Mouse (Mus musculus): ENCODE measurements around the gene Vmac. TPM values are rescaled to one million over a fixed set of nuclear protein-coding genes. Genes with fewer than 3 reads are reported as not detected.
A peak's percentile ranks its signal among the peaks of the same experiment; 100 is the strongest.

The Vmac gene
- polyA plus RNA-seq, 1 experiment from 2014 or later, result 3.3 TPM

DNA sequence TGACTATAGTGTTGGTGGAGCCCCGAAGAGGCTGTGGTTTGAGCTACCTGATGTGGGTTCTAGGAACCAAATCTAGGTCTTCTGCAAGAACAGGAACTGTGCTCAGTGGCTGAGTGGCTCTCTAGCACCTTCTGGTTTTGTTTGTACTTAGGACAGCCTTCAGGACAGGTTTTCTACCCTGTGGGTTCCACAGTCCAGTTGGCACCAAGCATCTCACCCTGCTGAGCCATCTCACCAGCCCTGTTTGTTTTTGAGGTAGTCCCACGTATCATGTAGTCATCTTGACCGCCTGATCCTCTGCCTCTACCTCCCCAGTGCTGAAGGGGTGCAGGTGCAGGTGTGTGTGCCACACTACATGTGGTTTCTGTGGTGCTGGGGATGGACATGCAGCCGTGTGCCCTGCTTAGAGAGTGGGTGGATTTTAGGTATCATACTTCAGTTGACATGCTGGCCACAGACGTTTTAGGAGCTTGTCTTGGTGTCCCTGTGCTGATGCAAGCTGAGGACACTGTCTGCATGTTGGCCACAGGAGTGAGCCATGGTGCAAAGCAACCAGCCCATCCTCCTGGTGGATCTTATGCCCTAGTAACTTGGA lies 34.2 kb downstream of the Vmac start:
- no peak overlapping the region for H3K9ac ChIP-seq (replicated peaks)
- peaks cover 13% of the 10 kb centered on the region for H3K4me1 ChIP-seq (ENCODE audit: insufficient read depth)

DNA sequence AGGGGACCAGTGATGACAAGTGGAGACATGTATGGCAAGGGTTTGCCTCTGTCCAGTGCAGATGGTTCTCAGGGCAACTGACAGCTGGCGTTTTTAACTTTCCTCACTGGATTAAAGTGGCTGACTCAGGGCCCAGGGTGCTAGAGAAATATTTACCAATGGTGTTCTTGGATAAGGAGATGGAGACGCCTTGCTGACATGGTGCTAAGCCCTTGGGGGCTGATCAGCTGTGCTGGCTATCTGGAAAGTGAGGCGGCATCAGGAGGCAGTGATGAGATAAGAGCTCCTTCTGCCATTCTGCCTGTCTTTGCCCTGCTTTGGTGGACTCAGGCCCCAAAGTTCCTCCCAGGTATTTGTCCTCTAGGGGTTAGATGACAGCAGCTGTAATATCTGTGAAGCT lies 34.9 kb downstream of the Vmac start:
- Histone ChIP-seq H3K27me3 (ENCODE audit: insufficient read depth, low read length) (no peaks in the 10 kb centered on the region), H3K9ac (replicated peaks) (no peak overlapping the region), H3K4me3 (ENCODE audit: low read depth, low read length) (no peak overlapping the region), H3K9me3 (ENCODE audit: low read length) (no peaks in the 10 kb centered on the region), H3K4me2 (ENCODE audit: low read depth, low read length) (peak overlapping the region; percentile 32; the same call in 1 of the 2 replicates), H3K27ac (ENCODE audit: low read depth) (no peak overlapping the region), H3K36me3 (replicated peaks; ENCODE audit: insufficient read depth, low read length) (peaks cover 50% of the 10 kb centered on the region), H3K4me1 (ENCODE audit: insufficient read depth) (peaks cover 9% of the 10 kb centered on the region; the same call in 1 of the 2 replicates)
- TF ChIP-seq EP300 (IDR thresholded peaks at IDR 0.05; ENCODE audit: low read depth) (peak; percentile 80), CTCF (IDR thresholded peaks at IDR 0.05; ENCODE audit: low read depth) (no peak)
- 42% methylated on average over 3 of the region's 3 CpGs for WGBS (ENCODE audit: insufficient replicate concordance)
- ATAC-seq (peak; percentile 59), DNase-seq (no peak)

More for the DNA sequence above, 34.2 kb downstream of the Vmac start:
- H3K36me3 ChIP-seq (replicated peaks; ENCODE audit: insufficient read depth, low read length), result peaks cover 50% of the 10 kb centered on the region
- 74% methylated on average over 5 of the region's 5 CpGs for WGBS (ENCODE audit: insufficient replicate concordance)
- H3K27ac ChIP-seq (ENCODE audit: low read depth), result no peak overlapping the region
- DNase-seq, result no peak
- H3K9me3 ChIP-seq (ENCODE audit: low read length), result no peaks in the 10 kb centered on the region
- no peak overlapping the region for H3K4me3 ChIP-seq (ENCODE audit: low read depth, low read length)
- no peak overlapping the region for H3K4me2 ChIP-seq (ENCODE audit: low read depth, low read length)
- H3K27me3 ChIP-seq (ENCODE audit: insufficient read depth, low read length), result no peaks in the 10 kb centered on the region
- TF ChIP-seq CTCF (IDR thresholded peaks at IDR 0.05; ENCODE audit: low read depth), result no peak
- TF ChIP-seq EP300 (IDR thresholded peaks at IDR 0.05; ENCODE audit: low read depth), result no peak
- no peak for ATAC-seq

DNA sequence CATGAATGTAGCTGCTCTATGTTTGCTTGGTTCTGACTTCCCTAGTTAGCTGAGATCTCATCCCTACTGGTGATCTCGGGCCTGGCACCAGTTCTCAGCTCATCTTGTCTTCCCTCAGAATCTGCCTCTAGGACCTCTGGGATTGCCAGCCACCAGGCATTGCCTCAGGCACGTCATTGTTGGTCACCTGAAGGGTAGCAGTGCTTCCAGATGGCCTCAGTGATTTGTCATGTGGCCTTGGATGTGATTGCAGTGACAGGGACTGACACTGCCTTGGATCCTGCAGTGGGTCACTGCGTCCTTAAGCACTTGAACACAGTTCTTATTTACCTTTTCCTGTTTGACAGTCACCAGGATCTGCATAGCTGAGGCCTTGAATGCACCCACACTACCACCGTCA lies 36.0 kb downstream of the Vmac start:
- Histone ChIP-seq H3K9me3 (ENCODE audit: low read length) (no peaks in the 10 kb centered on the region), H3K27ac (ENCODE audit: low read depth) (no peak overlapping the region), H3K4me1 (ENCODE audit: insufficient read depth) (peaks cover 3% of the 10 kb centered on the region; the same call in 1 of the 2 replicates), H3K36me3 (replicated peaks; ENCODE audit: insufficient read depth, low read length) (peaks cover 47% of the 10 kb centered on the region), H3K4me2 (ENCODE audit: low read depth, low read length) (no peak overlapping the region), H3K27me3 (ENCODE audit: insufficient read depth, low read length) (no peaks in the 10 kb centered on the region), H3K4me3 (ENCODE audit: low read depth, low read length) (no peak overlapping the region), H3K9ac (replicated peaks) (no peak overlapping the region)
- no peak for TF ChIP-seq CTCF (IDR thresholded peaks at IDR 0.05; ENCODE audit: low read depth)
- 71% methylated on average over 4 of the region's 4 CpGs for WGBS (ENCODE audit: insufficient replicate concordance)
- ATAC-seq (no peak), DNase-seq (no peak)

DNA sequence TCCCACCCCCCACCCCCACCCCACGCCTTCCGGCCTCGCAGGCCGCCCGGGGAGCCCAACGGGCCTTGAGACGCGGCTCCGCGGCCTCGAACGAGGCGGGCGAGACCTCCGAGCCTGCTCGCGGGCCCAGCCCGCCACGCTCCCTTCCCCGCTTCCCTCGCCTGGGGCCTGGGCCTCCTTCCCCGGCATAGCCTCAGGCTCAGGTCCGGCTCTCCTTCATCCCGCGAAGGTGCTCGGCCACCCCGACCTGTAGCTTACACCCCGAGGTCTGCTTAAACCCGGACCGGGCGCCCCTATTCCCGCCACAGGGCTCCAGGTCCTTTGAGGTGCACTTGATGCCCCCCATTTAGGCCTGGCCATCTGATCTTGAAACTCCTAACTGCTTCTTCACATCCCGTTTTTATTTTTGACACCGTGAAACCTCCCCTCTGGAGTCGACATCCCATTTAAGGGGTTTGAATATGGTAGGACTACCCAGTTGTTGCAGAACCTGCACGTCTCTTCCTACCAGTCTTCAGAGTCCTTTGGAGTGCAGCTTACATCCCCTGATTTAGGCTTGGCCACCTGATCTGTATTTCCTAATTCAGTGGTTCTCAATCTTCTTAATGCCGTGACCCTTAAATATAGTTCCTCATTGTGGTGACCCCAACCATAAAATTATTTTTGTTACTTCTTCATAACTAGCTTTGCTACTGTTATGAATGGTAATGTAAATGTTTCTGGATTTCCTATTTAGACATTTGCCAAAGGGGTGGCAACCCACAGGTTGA lies 44.0 kb downstream of the Vmac start:
- peak overlapping the region; percentile 90 for H3K4me2 ChIP-seq (ENCODE audit: low read depth, low read length)
- peak overlapping the region; percentile 88 for H3K4me3 ChIP-seq (ENCODE audit: low read depth, low read length)
- TF ChIP-seq CTCF (IDR thresholded peaks at IDR 0.05; ENCODE audit: low read depth) (no peak), EP300 (IDR thresholded peaks at IDR 0.05; ENCODE audit: low read depth) (no peak)
- no peaks in the 10 kb centered on the region for H3K27me3 ChIP-seq (ENCODE audit: insufficient read depth, low read length)
- under 1% methylated on average over 35 of the region's 37 CpGs for WGBS (ENCODE audit: insufficient replicate concordance)
- H3K27ac ChIP-seq (ENCODE audit: low read depth), result peak overlapping the region; percentile 87
- H3K9me3 ChIP-seq (ENCODE audit: low read length), result no peaks in the 10 kb centered on the region
- ATAC-seq (peak; percentile 26), DNase-seq (no peak)
- peaks cover 19% of the 10 kb centered on the region for H3K4me1 ChIP-seq (ENCODE audit: insufficient read depth)
- peak overlapping the region; percentile 96 for H3K9ac ChIP-seq (replicated peaks)
- H3K36me3 ChIP-seq (replicated peaks; ENCODE audit: insufficient read depth, low read length), result peaks cover 7% of the 10 kb centered on the region; the same call in 1 of the 2 replicates

DNA sequence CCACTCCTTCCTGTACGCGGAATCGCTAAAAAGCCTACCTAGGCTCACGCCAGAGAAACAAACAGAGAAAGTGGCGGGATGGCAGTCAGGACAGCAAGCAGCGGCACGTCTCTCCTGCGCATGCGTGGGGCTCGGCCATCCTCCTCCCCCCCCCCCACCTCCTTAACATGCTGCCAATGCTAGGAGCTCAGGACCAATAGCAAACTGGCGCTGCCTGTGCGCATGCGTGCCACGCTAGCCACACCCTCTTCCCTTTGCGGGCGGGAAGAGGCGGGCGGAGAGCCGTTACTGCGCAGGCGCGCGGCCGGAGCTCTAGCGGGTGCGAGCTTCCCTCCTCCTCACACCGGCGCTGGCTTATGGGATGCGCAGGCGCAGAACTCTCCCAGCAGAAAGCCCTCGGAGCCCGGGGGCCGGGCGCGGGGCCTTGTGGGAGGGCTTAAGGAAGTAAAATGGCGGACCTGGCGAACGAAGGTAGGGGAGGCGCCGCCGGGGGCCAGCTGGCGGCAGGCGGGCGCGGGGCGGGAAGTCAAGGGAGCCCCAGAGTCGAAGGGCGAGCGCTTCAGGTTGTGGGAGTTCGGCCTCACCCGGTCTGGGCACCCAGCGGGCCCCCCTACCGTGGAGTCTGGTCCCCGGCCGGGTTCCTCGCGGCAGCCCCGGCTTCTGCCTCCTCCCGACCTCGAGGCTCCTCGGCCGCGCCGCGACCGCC lies 44.7 kb downstream of the Vmac start, which contains the start of gene Ranbp3:
TSS of gene Ranbp3 (plus strand) at position 354 of the 706 bp plus-strand sequence.
- peak within 1 kb of the TSS; percentile 90 for H3K4me2 ChIP-seq (ENCODE audit: low read depth, low read length)
- ATAC-seq, result peak; percentile 95
- no peaks in the 10 kb centered on the region; the same call in 1 of the 2 replicates for H3K27me3 ChIP-seq (ENCODE audit: insufficient read depth, low read length)
- TF ChIP-seq CTCF (IDR thresholded peaks at IDR 0.05; ENCODE audit: low read depth) (no peak), EP300 (IDR thresholded peaks at IDR 0.05; ENCODE audit: low read depth) (no peak)
- peaks cover 7% of the 10 kb centered on the region; the same call in 1 of the 2 replicates for H3K36me3 ChIP-seq (replicated peaks; ENCODE audit: insufficient read depth, low read length)
- H3K4me1 ChIP-seq (ENCODE audit: insufficient read depth), result peaks cover 19% of the 10 kb centered on the region
- H3K9ac ChIP-seq (replicated peaks), result peak within 1 kb of the TSS; percentile 96
- H3K27ac ChIP-seq (ENCODE audit: low read depth), result peak within 1 kb of the TSS; percentile 87
- no peaks in the 10 kb centered on the region for H3K9me3 ChIP-seq (ENCODE audit: low read length)
- 3% methylated on average over 37 of the region's 66 CpGs for WGBS (ENCODE audit: insufficient replicate concordance)
- DNase-seq, result peak; percentile 100
- peak within 1 kb of the TSS; percentile 88 for H3K4me3 ChIP-seq (ENCODE audit: low read depth, low read length)

DNA sequence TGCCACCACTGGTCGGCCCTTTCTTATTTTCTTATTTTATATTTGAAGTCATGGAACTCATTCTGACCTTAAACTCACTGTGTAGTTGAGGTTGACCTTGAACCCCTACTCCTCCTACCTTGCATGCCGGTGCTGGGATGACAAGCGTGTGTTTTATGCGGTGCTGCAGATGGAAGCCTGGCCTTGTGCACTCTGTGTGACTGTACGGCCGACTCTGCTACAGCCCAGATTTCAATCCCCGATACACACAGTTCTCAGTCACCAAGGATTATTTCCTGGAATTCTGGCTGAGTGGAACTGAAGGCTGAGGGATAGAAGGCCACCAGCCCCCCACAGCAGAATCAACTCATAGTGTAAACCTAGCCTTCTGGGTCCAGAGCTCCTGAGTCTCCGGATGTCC lies 48.1 kb downstream of the Vmac start:
- 87% methylated on average over 8 of the region's 8 CpGs for WGBS (ENCODE audit: insufficient replicate concordance)

More for the DNA sequence above, 48.1 kb downstream of the Vmac start:
- TF ChIP-seq EP300 (IDR thresholded peaks at IDR 0.05; ENCODE audit: low read depth) (no peak), CTCF (IDR thresholded peaks at IDR 0.05; ENCODE audit: low read depth) (no peak)
- Histone ChIP-seq H3K4me2 (ENCODE audit: low read depth, low read length) (no peak overlapping the region), H3K27ac (ENCODE audit: low read depth) (no peak overlapping the region), H3K9me3 (ENCODE audit: low read length) (no peaks in the 10 kb centered on the region), H3K9ac (replicated peaks) (no peak overlapping the region), H3K4me1 (ENCODE audit: insufficient read depth) (peaks cover 13% of the 10 kb centered on the region), H3K27me3 (ENCODE audit: insufficient read depth, low read length) (no peaks in the 10 kb centered on the region; the same call in 1 of the 2 replicates), H3K36me3 (replicated peaks; ENCODE audit: insufficient read depth, low read length) (no peaks in the 10 kb centered on the region), H3K4me3 (ENCODE audit: low read depth, low read length) (no peak overlapping the region)
- no peak for ATAC-seq
- DNase-seq, result no peak

All from liver, postnatal 0 days (tissue).